Mouse (Mus musculus) heart, adult 2 months (tissue): ENCODE data around the gene Plpp7. TPM values are rescaled to one million over a fixed set of nuclear protein-coding genes. Genes with fewer than 3 reads are reported as not detected.

Source experiments
- DNase-seq, 2 experiments: peaks; one replicate each; pipeline ENCODE4 v3.0.0; 2021
- H3K27ac ChIP-seq: fragments of 200-600 bp; 2 replicates; pipeline ENCODE4 v1.8.1; 2022
- H3K27me3 ChIP-seq: fragments of 200-500 bp; 2 replicates; pipeline ENCODE4 v1.6.1; 2012; ENCODE audit warnings: mild to moderate bottlenecking, low read length, inconsistent platforms, mixed read lengths; ENCODE audit not compliant: control insufficient read depth, insufficient read depth
- H3K36me3 ChIP-seq: fragments of 200-500 bp; 2 replicates; pipeline ENCODE4 v1.6.1; 2012; ENCODE audit warnings: low read length, inconsistent platforms; ENCODE audit not compliant: control insufficient read depth, insufficient read depth
- H3K4me1 ChIP-seq: fragments of 200-500 bp; 2 replicates; pipeline ENCODE4 v1.6.1; 2011; ENCODE audit warnings: low read length; ENCODE audit not compliant: control insufficient read depth, insufficient read depth
- H3K4me3 ChIP-seq: fragments of 200-600 bp; 2 replicates; pipeline ENCODE4 v1.8.1; 2022
- H3K79me2 ChIP-seq: fragments of 200-500 bp; replicated peaks from 2 replicates; pipeline ENCODE4 v1.6.1; 2012; ENCODE audit warnings: mild to moderate bottlenecking, inconsistent platforms, low read length, moderate library complexity, mixed read lengths; ENCODE audit not compliant: control insufficient read depth, insufficient read depth
- H3K9ac ChIP-seq: fragments of 200-500 bp; 2 replicates; pipeline ENCODE4 v1.6.1; 2012; ENCODE audit warnings: low read depth, mild to moderate bottlenecking, control low read depth, inconsistent platforms, low read length, mixed read lengths
- CTCF ChIP-seq: fragments of 200-600 bp; IDR thresholded peaks from 2 replicates; pipeline ENCODE4 v1.8.1; 2022; ENCODE audit warnings: antibody characterized with exemption, mild to moderate bottlenecking, moderate library complexity
- EP300 ChIP-seq: fragments of 200-500 bp; IDR thresholded peaks from 2 replicates; pipeline ENCODE4 v1.6.1; 2011; ENCODE audit warnings: low read depth, low read length, control low read depth; ENCODE audit not compliant: insufficient read depth
- POLR2A ChIP-seq: fragments of 200-500 bp; IDR thresholded peaks from 2 replicates; pipeline ENCODE4 v1.6.1; 2011; ENCODE audit warnings: mild to moderate bottlenecking, low read depth, low read length, control low read depth; ENCODE audit not compliant: insufficient read depth
- WGBS: fragments of 180-500 bp; shearing (Covaris S2); methylation state at CpG from one replicate; pipeline ENCODE4 v1.1.7; 2018; 5-methylcytosine and 5-hydroxymethylcytosine counted together
- intact Hi-C: fragments of 180-260 bp; cut with DNase I; formaldehyde crosslinking; loops from one replicate; pipeline ENCODE4 v1.15.1; 2025
- long read RNA-seq: library from polyadenylated mRNA; stranded (forward); transcript quantifications from one replicate; pipeline ENCODE4 v2.0.0, GENCODE M21; 2021
- polyA plus RNA-seq: library from polyadenylated mRNA; depleted of rRNA; stranded (reverse); fragments of >200 nt; gene quantifications from 2 replicates; pipeline ENCODE4 v1.2.3, GENCODE M21; 2012; rRNA removed
- total RNA-seq, 2 experiments: library from RNA; stranded (reverse); gene quantifications; 2 replicates each; pipeline ENCODE4 v1.2.3; 2021

The Plpp7 gene
- 10 to 100 TPM; 33.6 to 33.8 TPM for total RNA-seq
- 56.3 and 62.1 TPM in 2 replicates for polyA plus RNA-seq
- long read RNA-seq, transcript Plpp7-201 (2 exons, 1,947 nt), result major isoform, 33 of 37 reads
- long read RNA-seq, partial matches to known transcripts, result 0 of 37 reads
- long read RNA-seq, other reads (novel, unspliced or antisense), result 4 of 37 reads

- H3K79me2 ChIP-seq, result no peaks in the 10 kb centered on the region
- H3K27ac ChIP-seq, result peak within 1 kb of the TSS; percentile 81
- H3K36me3 ChIP-seq, result no peaks in the 10 kb centered on the region; the same call in 1 of the 2 replicates
- WGBS, result 29% methylated on average over 22 of the region's 22 CpGs
- H3K27me3 ChIP-seq, result no peaks in the 10 kb centered on the region
- peaks cover 4% of the 10 kb centered on the region for H3K4me1 ChIP-seq
- peak; percentile 81 to 87 for DNase-seq
- TF ChIP-seq CTCF, result no peak
- TF ChIP-seq EP300, result peak; percentile 58; the same call in 1 of the 2 replicates
- no peak; the same call in none of the 2 replicates for TF ChIP-seq POLR2A
- peak within 1 kb of the TSS; percentile 63 for H3K4me3 ChIP-seq
- intact Hi-C loops, result no loop called here
- H3K9ac ChIP-seq, result peak within 1 kb of the TSS; percentile 68
These were observed at the start of gene Plpp7 for GRCm38 (mm10) chr2:32095351-32096121. Gene Plpp7, plus strand, starts transcription at chr2:32095528.

- H3K36me3 ChIP-seq, result peaks cover 2% of the 10 kb centered on the region; the same call in 1 of the 2 replicates
- TF ChIP-seq CTCF (no peak), POLR2A (no peak), EP300 (peak; percentile 66; the same call in 1 of the 2 replicates)
- no peak overlapping the region for H3K9ac ChIP-seq
- DNase-seq, result peak; percentile 53 to 56
- H3K27me3 ChIP-seq, result no peaks in the 10 kb centered on the region
- intact Hi-C loops, result no loop called here
- H3K27ac ChIP-seq, result peak overlapping the region; percentile 47
- no peak overlapping the region for H3K4me3 ChIP-seq
- no peaks in the 10 kb centered on the region for H3K79me2 ChIP-seq
- H3K4me1 ChIP-seq, result no peaks in the 10 kb centered on the region
- 50% methylated on average over 10 of the region's 10 CpGs for whole genome bisulfite sequencing
These were observed 49.3 kb upstream of the Plpp7 start for GRCm38 (mm10) chr2:32046009-32046408.

GRCm38 (mm10) chr2:32047323-32047722 is 48.0 kb upstream of the Plpp7 start:
- DNase-seq, result no peak
- intact Hi-C loops, result no loop called here
- no peaks in the 10 kb centered on the region for H3K79me2 ChIP-seq
- no peak overlapping the region for H3K9ac ChIP-seq
- H3K27ac ChIP-seq, result no peak overlapping the region
- no peaks in the 10 kb centered on the region for H3K27me3 ChIP-seq
- H3K4me3 ChIP-seq, result no peak overlapping the region
- 78% methylated on average over 10 of the region's 10 CpGs for WGBS
- no peaks in the 10 kb centered on the region for H3K4me1 ChIP-seq
- no peak for TF ChIP-seq CTCF
- no peak for TF ChIP-seq POLR2A
- no peak for TF ChIP-seq EP300
- H3K36me3 ChIP-seq, result peaks cover 2% of the 10 kb centered on the region; the same call in 1 of the 2 replicates

- no peak for DNase-seq
- Histone ChIP-seq H3K79me2 (no peaks in the 10 kb centered on the region), H3K27me3 (no peaks in the 10 kb centered on the region), H3K4me3 (no peak overlapping the region), H3K27ac (no peak overlapping the region), H3K4me1 (peaks cover 1% of the 10 kb centered on the region; the same call in 1 of the 2 replicates), H3K9ac (no peak overlapping the region), H3K36me3 (no peaks in the 10 kb centered on the region)
- TF ChIP-seq CTCF (no peak), POLR2A (no peak), EP300 (no peak)
- intact Hi-C loops, result no loop called here
- WGBS, result 87% methylated on average over 8 of the region's 8 CpGs
These were observed 43.5 kb upstream of the Plpp7 start for GRCm38 (mm10) chr2:32051791-32052190.

GRCm38 (mm10) chr2:32052418-32052817 is 42.9 kb upstream of the Plpp7 start:
- intact Hi-C loops, result no loop called here
- DNase-seq, result no peak
- WGBS, result 87% methylated on average over 7 of the region's 7 CpGs
- Histone ChIP-seq H3K36me3 (no peaks in the 10 kb centered on the region), H3K4me1 (peaks cover 3% of the 10 kb centered on the region; the same call in 1 of the 2 replicates), H3K9ac (no peak overlapping the region), H3K27me3 (no peaks in the 10 kb centered on the region), H3K4me3 (no peak overlapping the region), H3K79me2 (no peaks in the 10 kb centered on the region), H3K27ac (no peak overlapping the region)
- TF ChIP-seq CTCF, result no peak

- Histone ChIP-seq H3K27me3 (no peaks in the 10 kb centered on the region), H3K79me2 (no peaks in the 10 kb centered on the region), H3K4me1 (peaks cover 3% of the 10 kb centered on the region; the same call in 1 of the 2 replicates), H3K27ac (no peak overlapping the region), H3K9ac (no peak overlapping the region), H3K4me3 (no peak overlapping the region), H3K36me3 (no peaks in the 10 kb centered on the region)
- no peak for TF ChIP-seq EP300
- no peak for TF ChIP-seq CTCF
- no peak for TF ChIP-seq POLR2A
- WGBS, result 61% methylated on average over 7 of the region's 7 CpGs
- DNase-seq, result no peak
- intact Hi-C loops, result no loop called here
These were observed 39.9 kb upstream of the Plpp7 start for GRCm38 (mm10) chr2:32055357-32055965.
